Mouse (Mus musculus) midbrain, embryonic 16.5 days (tissue): ENCODE results near the gene Serpina3f. TPM values are rescaled to one million over a fixed set of nuclear protein-coding genes. Genes with fewer than 3 reads are reported as not detected.

Source experiments
- ATAC-seq: fragments of 200-750 bp; cut with Nextera tagmentation; 2 replicates; pipeline ENCODE4 v1.8.0; 2017; ENCODE audit warnings: moderate TSS enrichment
- H3K27ac ChIP-seq: fragments of 300-500 bp; sonication (generic); 2 replicates; pipeline ENCODE4 v1.5.1; 2014; ENCODE audit warnings: mild to moderate bottlenecking, low read length, mixed read lengths
- H3K27me3 ChIP-seq: fragments of 300-500 bp; sonication (generic); 2 replicates; pipeline ENCODE4 v1.6.1; 2014; ENCODE audit warnings: low read depth, low read length, mixed read lengths; ENCODE audit not compliant: control insufficient read depth, insufficient read depth
- H3K36me3 ChIP-seq: fragments of 300-500 bp; sonication (generic); 2 replicates; pipeline ENCODE4 v1.6.1; 2014; ENCODE audit warnings: mild to moderate bottlenecking, low read length, moderate library complexity, mixed read lengths; ENCODE audit not compliant: control insufficient read depth, insufficient read depth
- H3K4me1 ChIP-seq: fragments of 300-500 bp; sonication (generic); 2 replicates; pipeline ENCODE4 v1.6.1; 2014; ENCODE audit warnings: mild to moderate bottlenecking, low read length, mixed read lengths; ENCODE audit not compliant: control insufficient read depth, insufficient read depth
- H3K4me2 ChIP-seq: fragments of 300-500 bp; sonication (generic); 2 replicates; pipeline ENCODE4 v1.6.1; 2014; ENCODE audit warnings: mild to moderate bottlenecking, low read length, mixed read lengths
- H3K4me3 ChIP-seq: fragments of 300-500 bp; sonication (generic); 2 replicates; pipeline ENCODE4 v1.5.1; 2014; ENCODE audit warnings: low read depth, mild to moderate bottlenecking, low read length, moderate library complexity, mixed read lengths
- H3K9ac ChIP-seq: fragments of 300-500 bp; sonication (generic); 2 replicates; pipeline ENCODE4 v1.6.1; 2014; ENCODE audit warnings: low read depth, low read length, mixed read lengths
- H3K9me3 ChIP-seq: fragments of 300-500 bp; sonication (generic); replicated peaks from 2 replicates; pipeline ENCODE4 v1.6.1; 2014; ENCODE audit warnings: mild to moderate bottlenecking, low read length, mixed read lengths; ENCODE audit not compliant: control insufficient read depth, poor library complexity, severe bottlenecking
- WGBS: fragments of 180-500 bp; shearing (Covaris S2); extraction: QIAGEN DNeasy Blood & Tissue Kit; methylation state at CpG from one replicate; pipeline ENCODE4 v1.1.7; 2014; 5-methylcytosine and 5-hydroxymethylcytosine counted together
- polyA plus RNA-seq: library from polyadenylated mRNA; unstranded; fragments of >200 nt; fragmentation: Nextera tagmentation; extraction: Ambion mirVana; gene quantifications from 2 replicates; pipeline ENCODE4 v1.2.1, GENCODE M21; 2015

Serpina3f gene
- polyA plus RNA-seq, 1 experiment from 2014 or later: 0.24 TPM

DNA sequence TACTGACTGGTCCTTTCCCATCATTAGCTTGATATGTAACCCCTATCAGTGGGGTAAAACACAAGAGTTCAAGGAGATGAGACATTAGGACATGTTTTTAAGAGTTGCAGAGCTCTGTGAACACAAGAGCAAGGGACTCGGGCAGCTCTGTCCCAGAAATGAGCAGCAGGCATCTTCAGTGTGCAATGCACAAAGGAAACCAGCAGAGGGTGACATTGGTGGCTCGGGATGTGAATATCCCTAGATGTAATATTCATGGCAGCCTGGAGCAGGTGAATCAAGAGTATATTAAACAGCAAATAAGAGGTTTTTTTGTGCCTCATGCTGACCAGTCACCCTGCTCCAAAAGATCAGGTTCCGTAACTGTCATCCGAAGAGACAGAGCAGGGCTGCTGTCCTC lies 5.2 kb upstream of the Serpina3f start:
- no peak for ATAC-seq
- Histone ChIP-seq H3K36me3 (no peaks in the 10 kb centered on the region), H3K27me3 (no peaks in the 10 kb centered on the region), H3K9me3 (no peaks in the 10 kb centered on the region), H3K9ac (no peak overlapping the region), H3K27ac (no peak overlapping the region), H3K4me2 (no peak overlapping the region), H3K4me3 (no peak overlapping the region), H3K4me1 (no peaks in the 10 kb centered on the region; the same call in 1 of the 2 replicates)
- 80% methylated on average over 4 of the region's 4 CpGs for WGBS

DNA sequence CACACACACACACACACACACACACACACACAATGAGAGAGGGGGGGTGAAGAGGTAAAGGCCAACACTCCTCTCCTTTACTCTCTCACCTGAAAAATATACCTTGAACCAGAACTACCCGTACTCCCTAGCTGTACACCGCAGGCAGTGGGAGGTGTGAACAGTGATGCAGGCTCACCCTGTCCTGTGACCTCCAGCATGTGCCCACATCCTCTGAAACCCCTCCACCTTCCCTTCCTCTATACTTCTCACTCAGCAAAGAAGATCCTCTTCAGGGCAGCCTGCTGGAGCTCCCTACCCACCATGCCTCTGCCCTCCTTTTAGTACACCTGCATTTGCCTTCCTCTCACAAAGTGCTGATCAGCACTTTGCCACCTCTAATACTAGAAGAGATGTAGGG lies 4.5 kb upstream of the Serpina3f start:
- Histone ChIP-seq H3K36me3 (no peaks in the 10 kb centered on the region), H3K9me3 (no peaks in the 10 kb centered on the region), H3K27ac (no peak overlapping the region), H3K4me3 (no peak overlapping the region), H3K9ac (no peak overlapping the region), H3K27me3 (no peaks in the 10 kb centered on the region), H3K4me1 (no peaks in the 10 kb centered on the region; the same call in 1 of the 2 replicates), H3K4me2 (no peak overlapping the region)
- WGBS: 96% methylated on average over 2 of the region's 2 CpGs
- no peak for ATAC-seq

DNA sequence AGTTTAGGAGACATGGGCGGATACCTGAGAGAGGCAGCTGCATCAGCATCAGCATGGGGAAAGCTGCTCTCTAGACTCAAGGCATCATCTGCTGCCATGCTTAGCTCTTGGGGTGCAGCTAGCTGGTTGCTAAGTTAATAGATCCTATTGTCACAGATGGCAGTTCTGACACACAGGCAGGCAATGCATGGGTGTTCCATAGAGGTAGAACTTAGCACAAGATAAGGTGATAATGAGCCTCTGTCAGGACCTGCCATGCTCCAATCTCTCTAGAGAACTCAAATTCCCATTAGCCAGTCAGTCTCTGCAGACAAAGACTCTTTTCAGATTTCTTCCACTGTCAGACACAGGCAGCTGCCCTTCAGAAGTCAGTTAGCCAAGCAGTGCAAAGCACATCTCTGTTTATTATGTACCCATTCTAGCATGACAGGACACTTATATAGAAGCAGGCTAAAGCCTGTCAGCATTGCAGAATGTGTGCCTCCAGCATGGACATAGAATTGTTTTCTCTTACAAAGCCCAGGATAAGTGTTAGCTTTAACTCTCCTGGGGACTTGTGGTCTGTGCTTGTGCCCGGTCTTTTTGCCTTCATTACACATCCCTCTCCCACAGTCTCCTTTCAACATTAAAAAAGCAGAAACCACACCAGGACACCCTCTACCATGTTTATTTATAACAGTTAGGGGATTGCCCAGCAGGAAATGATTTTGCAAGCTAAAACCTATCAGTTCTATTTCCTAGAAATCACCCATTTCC lies 477 bp upstream of the Serpina3f start:
- ATAC-seq: 0 out of 2 replicates have a peak, but pooled peaks have one; percentile 45
- Histone ChIP-seq H3K4me3 (no peak overlapping the region), H3K36me3 (no peaks in the 10 kb centered on the region), H3K9me3 (no peaks in the 10 kb centered on the region), H3K27me3 (no peaks in the 10 kb centered on the region), H3K4me1 (no peaks in the 10 kb centered on the region; the same call in 1 of the 2 replicates), H3K27ac (peak overlapping the region; percentile 5; the same call in 1 of the 2 replicates), H3K9ac (no peak overlapping the region), H3K4me2 (no peak overlapping the region)
- WGBS: 43% methylated on average over 2 of the region's 2 CpGs

DNA sequence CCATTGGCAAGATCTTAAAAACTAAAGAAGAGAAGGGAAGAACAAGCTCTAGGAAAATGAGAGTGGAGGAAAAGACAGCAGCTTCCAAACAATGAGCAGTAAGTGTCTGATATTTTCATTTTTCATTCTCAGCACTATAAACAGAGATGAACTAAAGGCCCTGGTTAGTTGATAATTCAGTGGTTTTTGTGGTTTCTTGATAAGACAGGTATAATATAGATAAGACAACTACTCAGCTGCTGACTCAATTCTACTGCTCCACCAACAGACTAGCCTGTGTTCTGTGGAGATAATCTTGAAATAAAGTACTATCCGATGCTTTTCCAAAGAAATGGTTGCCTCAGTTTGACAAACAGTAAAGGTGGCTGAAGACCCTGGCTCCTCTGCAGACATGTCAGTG lies 905 bp downstream of the Serpina3f start:
- no peaks in the 10 kb centered on the region for H3K36me3 ChIP-seq
- no peaks in the 10 kb centered on the region; the same call in 1 of the 2 replicates for H3K4me1 ChIP-seq
- no peak overlapping the region for H3K9ac ChIP-seq
- 96% methylated on average over 1 of the region's 1 CpGs for WGBS
- no peaks in the 10 kb centered on the region for H3K27me3 ChIP-seq
- no peak overlapping the region for H3K27ac ChIP-seq
- no peak for ATAC-seq
- H3K9me3 ChIP-seq: no peaks in the 10 kb centered on the region
- H3K4me3 ChIP-seq: no peak overlapping the region
- no peak overlapping the region for H3K4me2 ChIP-seq

DNA sequence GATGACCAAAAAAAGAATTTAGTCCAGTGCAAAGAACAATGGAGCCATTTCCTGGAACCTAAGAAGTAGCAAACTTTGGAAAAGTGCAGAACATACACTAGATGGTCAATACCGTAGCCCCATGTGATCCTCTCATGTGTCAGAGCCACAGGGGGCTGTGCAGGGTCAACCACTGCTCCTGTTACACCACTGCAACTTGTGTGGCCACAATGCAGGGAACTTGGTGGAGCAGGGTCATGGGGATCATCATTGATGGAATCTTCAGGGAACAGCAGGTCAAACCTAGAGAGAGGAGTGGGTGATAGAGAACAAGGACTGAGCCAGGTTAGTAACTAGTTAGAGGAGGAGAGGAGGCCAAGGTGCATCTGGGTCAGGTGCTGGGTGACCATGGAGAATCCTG lies 7.3 kb downstream of the Serpina3f start:
- no peak overlapping the region for H3K27ac ChIP-seq
- no peak for ATAC-seq
- H3K36me3 ChIP-seq: no peaks in the 10 kb centered on the region
- no peaks in the 10 kb centered on the region for H3K9me3 ChIP-seq
- no peaks in the 10 kb centered on the region for H3K4me1 ChIP-seq
- H3K9ac ChIP-seq: no peak overlapping the region
- no peak overlapping the region for H3K4me2 ChIP-seq
- H3K27me3 ChIP-seq: no peaks in the 10 kb centered on the region
- no peak overlapping the region for H3K4me3 ChIP-seq
- 83% methylated on average over 1 of the region's 1 CpGs for WGBS

DNA sequence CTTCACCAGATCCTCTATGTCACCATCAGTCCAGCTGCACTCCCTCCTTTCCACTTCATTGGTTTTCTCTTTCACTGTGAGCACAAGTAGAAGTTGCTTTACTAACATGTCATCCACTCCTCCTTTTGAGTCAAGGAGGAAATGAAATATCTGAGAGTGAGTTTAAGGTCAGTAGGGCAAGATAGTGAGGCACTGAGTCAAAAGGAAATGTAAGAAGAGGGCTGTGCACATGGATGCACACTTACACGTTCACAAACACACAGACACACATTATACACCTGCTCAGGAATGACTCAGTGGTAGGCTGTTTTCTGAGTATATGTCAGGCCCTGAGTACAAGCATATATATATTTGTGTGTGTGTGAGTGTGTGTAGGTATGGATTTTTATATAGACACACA lies 9.3 kb downstream of the Serpina3f start:
- H3K4me3 ChIP-seq: no peak overlapping the region
- ATAC-seq: no peak
- WGBS: 71% methylated on average over 1 of the region's 1 CpGs
- no peaks in the 10 kb centered on the region for H3K9me3 ChIP-seq
- no peak overlapping the region for H3K4me2 ChIP-seq
- H3K4me1 ChIP-seq: no peaks in the 10 kb centered on the region
- H3K27me3 ChIP-seq: no peaks in the 10 kb centered on the region
- H3K9ac ChIP-seq: no peak overlapping the region
- H3K27ac ChIP-seq: no peak overlapping the region
- H3K36me3 ChIP-seq: no peaks in the 10 kb centered on the region

DNA sequence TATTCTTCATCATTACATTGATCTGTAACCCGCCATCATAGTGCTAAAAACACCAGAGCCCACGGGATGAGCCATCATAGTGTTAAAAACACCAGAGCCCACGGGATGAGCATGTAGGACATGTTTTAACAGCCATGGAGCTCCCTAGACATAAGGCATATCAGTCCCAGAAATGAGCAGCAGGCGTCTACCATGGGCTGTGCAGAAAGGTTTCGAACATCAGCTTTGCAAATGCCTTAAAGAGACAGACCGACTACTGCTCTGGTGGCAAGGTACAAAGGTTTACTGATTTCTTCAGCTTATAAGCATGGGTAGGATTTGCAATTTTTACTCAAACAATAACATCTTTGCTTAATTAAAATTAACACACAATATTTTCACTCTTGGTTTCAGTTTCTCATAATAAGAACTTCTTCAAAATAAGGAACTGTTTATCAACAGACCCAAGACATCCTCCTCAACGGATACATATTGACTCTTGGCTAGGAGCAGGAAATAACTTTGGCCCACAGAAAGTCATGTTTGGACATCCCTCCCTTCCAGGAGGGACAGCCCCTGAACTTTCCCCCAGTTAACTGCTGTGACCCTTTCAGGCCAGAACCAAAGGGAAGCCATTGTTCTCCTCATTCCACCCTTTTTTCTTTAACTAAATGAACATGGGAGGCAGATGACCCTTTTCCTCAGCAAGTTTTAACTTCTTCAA lies 10.4 kb downstream of the Serpina3f start:
- H3K36me3 ChIP-seq: no peaks in the 10 kb centered on the region
- H3K9ac ChIP-seq: no peak overlapping the region
- H3K27ac ChIP-seq: no peak overlapping the region
- no peaks in the 10 kb centered on the region for H3K9me3 ChIP-seq
- no peak overlapping the region for H3K4me3 ChIP-seq
- no peaks in the 10 kb centered on the region for H3K27me3 ChIP-seq
- WGBS: 75% methylated on average over 7 of the region's 7 CpGs
- no peak for ATAC-seq
- no peak overlapping the region for H3K4me2 ChIP-seq
- H3K4me1 ChIP-seq: no peaks in the 10 kb centered on the region

DNA sequence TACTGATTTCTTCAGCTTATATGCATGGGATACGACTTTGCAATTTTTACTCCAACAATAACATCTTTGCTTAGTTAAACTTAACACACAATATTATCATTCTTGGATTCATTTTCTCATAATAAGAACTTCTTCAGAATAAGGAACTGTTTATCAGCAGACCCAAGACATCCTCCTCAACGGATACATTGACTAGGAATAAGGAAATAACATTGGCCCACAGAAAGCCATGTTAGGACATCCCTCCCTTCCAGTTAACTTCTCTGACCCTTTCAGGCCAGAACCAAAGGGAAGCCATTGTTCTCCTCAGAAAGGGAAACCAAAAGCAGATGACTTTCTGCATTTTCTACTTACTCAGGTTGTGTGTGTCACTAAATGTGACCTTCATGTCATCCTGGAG lies 16.4 kb downstream of the Serpina3f start:
- no peak for ATAC-seq
- H3K27me3 ChIP-seq: no peaks in the 10 kb centered on the region
- H3K36me3 ChIP-seq: no peaks in the 10 kb centered on the region
- H3K27ac ChIP-seq: no peak overlapping the region
- H3K9me3 ChIP-seq: no peaks in the 10 kb centered on the region
- no peak overlapping the region for H3K4me2 ChIP-seq
- WGBS: 73% methylated on average over 2 of the region's 2 CpGs
- no peaks in the 10 kb centered on the region for H3K4me1 ChIP-seq
- no peak overlapping the region for H3K4me3 ChIP-seq
- H3K9ac ChIP-seq: no peak overlapping the region

DNA sequence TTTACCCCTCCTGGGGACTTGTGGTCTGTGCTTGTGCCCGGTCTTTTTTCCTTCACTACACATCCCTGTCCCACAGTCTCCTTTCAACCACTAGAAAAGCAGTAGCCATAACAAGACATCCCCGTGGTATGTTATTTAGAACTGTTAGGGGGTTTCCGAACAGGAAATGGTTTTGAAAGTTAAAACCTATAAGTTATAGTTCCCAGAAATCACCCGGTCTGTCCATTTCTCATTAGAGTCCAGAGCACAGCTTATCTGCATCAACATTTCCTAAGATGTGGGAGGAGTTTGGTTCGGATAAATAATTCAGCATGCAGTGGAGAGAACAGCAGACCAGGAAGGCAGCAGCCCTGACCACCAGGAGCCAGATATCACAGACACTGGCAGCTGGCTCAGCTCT lies 21.6 kb downstream of the Serpina3f start, which contains the start of gene Serpina3g:
Gene Serpina3g (plus strand): TSS at position 331 of the 400 bp plus-strand sequence.
- WGBS: 75% methylated on average over 5 of the region's 5 CpGs
- no peak for ATAC-seq

More for the DNA sequence above, 21.6 kb downstream of the Serpina3f start, which contains the start of gene Serpina3g:
- H3K4me2 ChIP-seq: no peak within 1 kb of the TSS
- no peaks in the 10 kb centered on the region for H3K4me1 ChIP-seq
- H3K4me3 ChIP-seq: no peak within 1 kb of the TSS
- no peak within 1 kb of the TSS for H3K9ac ChIP-seq
- H3K27ac ChIP-seq: no peak within 1 kb of the TSS
- no peaks in the 10 kb centered on the region for H3K9me3 ChIP-seq
- H3K27me3 ChIP-seq: no peaks in the 10 kb centered on the region
- no peaks in the 10 kb centered on the region for H3K36me3 ChIP-seq
